9 mouse cellular contexts compared by ENCODE assay signal in genomic region chr16:20708939-20709734, GRCm38 (mm10). TPM values are rescaled to one million over a fixed set of nuclear protein-coding genes. Genes with fewer than 3 reads are reported as not detected.
DNase-seq lines count a peak whose midpoint lies in the region; ATAC-seq and TF ChIP-seq lines count a peak whose summit lies in the region.
"Had no signal": no experiment of that assay in that cellular context is flagged by ENCODE, and none has a peak within 500 bp of the region (broad histone marks: within the 10 kb centered on the region; RNA-seq: fewer than 3 reads in every experiment).

No protein-coding gene starts in this region.

- TF ChIP-seq CTCF in layer of hippocampus, adult 2 months (conservative IDR thresholded peaks at IDR 0.05), result peak; percentile 86
- TF ChIP-seq CTCF in brain, embryonic 14.5 days (IDR thresholded peaks at IDR 0.05; ENCODE audit: borderline replicate concordance, extremely low read depth, insufficient read depth, insufficient read length), result peak; percentile 90

- ATAC-seq in forebrain, embryonic 15.5 days (replicated peaks), result peak; percentile 80
- no peak for ATAC-seq in monocyte, adult 5-6 weeks (replicated peaks; ENCODE audit: insufficient number of reproducible peaks, low FRiP score, low TSS enrichment, poor library complexity, severe bottlenecking)

- TF ChIP-seq POLR2A in brain, embryonic 14.5 days (IDR thresholded peaks at IDR 0.05; ENCODE audit: borderline replicate concordance, extremely low read depth, insufficient read depth, insufficient read length, poor library complexity, severe bottlenecking), result no peak

- peaks cover 21% of the 10 kb centered on the region for H3K36me3 ChIP-seq in forebrain, embryonic 15.5 days
- H3K36me3 ChIP-seq: heart, embryonic 15.5 days had no signal

- no peaks in the 10 kb centered on the region for H3K27me3 ChIP-seq in forebrain, embryonic 15.5 days
- H3K27me3 ChIP-seq: heart, embryonic 15.5 days had no signal

- no peak overlapping the region for H3K9ac ChIP-seq in forebrain, embryonic 15.5 days (replicated peaks)
- H3K9ac ChIP-seq: heart, embryonic 15.5 days had no signal

- H3K27ac ChIP-seq in layer of hippocampus, adult 2 months, result 0 out of 2 replicates have a peak overlapping the region, but pooled peaks have one; percentile 20
- H3K27ac ChIP-seq in forebrain, embryonic 15.5 days (replicated peaks), result no peak overlapping the region
- H3K27ac ChIP-seq: heart, embryonic 15.5 days had no signal

- H3K4me3 ChIP-seq in layer of hippocampus, adult 2 months, result no peak overlapping the region
- no peak overlapping the region for H3K4me3 ChIP-seq in forebrain, embryonic 15.5 days
- H3K4me3 ChIP-seq: heart, embryonic 15.5 days had no signal

- DNase-seq in layer of hippocampus, adult 2 months (ENCODE audit: low spot score in 2 of 2), result no peak
- no peak for DNase-seq in layer of hippocampus, adult 11-12 months (ENCODE audit: low spot score)
- peak; percentile 68 for DNase-seq in brain, embryonic 14.5 days (ENCODE audit: low read depth)
- peak; percentile 47 for DNase-seq in lung, postnatal 36 days
- peak; percentile 40 to 44 for DNase-seq in thymus, adult 18-20 months
- DNase-seq in ovary, postnatal 10 days (ENCODE audit: low spot score), result no peak

- H3K4me2 ChIP-seq in forebrain, embryonic 15.5 days (replicated peaks), result no peak overlapping the region
- H3K4me2 ChIP-seq: heart, embryonic 15.5 days had no signal

- no peaks in the 10 kb centered on the region for H3K9me3 ChIP-seq in forebrain, embryonic 15.5 days
- H3K9me3 ChIP-seq: heart, embryonic 15.5 days had no signal

- whole genome bisulfite sequencing in forebrain, embryonic 15.5 days, result 73% methylated on average over 19 of the region's 19 CpGs

- peaks cover 3% of the 10 kb centered on the region; the same call in 1 of the 2 replicates for H3K4me1 ChIP-seq in forebrain, embryonic 15.5 days

RNA-seq across cellular contexts. Expression of gene Polr2h, which starts 8.3 kb away (rescaled TPM):
- 10 to 100 TPM; 26.1 TPM for total RNA-seq in layer of hippocampus, adult 2 months (2021)
- 51.9 and 66.5 TPM in 2 replicates for polyA plus RNA-seq in brain, embryonic 14.5 days (2012; rRNA removed)
- 86.4 and 96.1 TPM in 2 replicates for polyA plus RNA-seq in forebrain, embryonic 15.5 days (2015; fragmentation: Nextera tagmentation; extraction: Ambion mirVana)
- total RNA-seq in monocyte, adult 5-6 weeks (2017), result 20.0 to 31.9 TPM (median 24.4 TPM) in 3 replicates

RNA-seq across cellular contexts. Expression of gene Clcn2, which starts 8.4 kb away (rescaled TPM):
- 10 to 100 TPM; 74.2 to 79.5 TPM for total RNA-seq in layer of hippocampus, adult 2 months (2021)
- 80.4 and 100 TPM in 2 replicates for polyA plus RNA-seq in brain, embryonic 14.5 days (2012; rRNA removed)
- 19.2 and 19.8 TPM in 2 replicates for polyA plus RNA-seq in forebrain, embryonic 15.5 days (2015; fragmentation: Nextera tagmentation; extraction: Ambion mirVana)
- total RNA-seq in monocyte, adult 5-6 weeks (2017), result 0.68 TPM in 1 of 3 replicates, not detected in the others

RNA-seq across cellular contexts. Expression of gene Fam131a, which starts 16.1 kb away (rescaled TPM):
- 100 to 1,000 TPM; 450 to 457 TPM for total RNA-seq in layer of hippocampus, adult 2 months (2021)
- 53.5 and 74.8 TPM in 2 replicates for polyA plus RNA-seq in brain, embryonic 14.5 days (2012; rRNA removed)
- 51.8 and 54.4 TPM in 2 replicates for polyA plus RNA-seq in forebrain, embryonic 15.5 days (2015; fragmentation: Nextera tagmentation; extraction: Ambion mirVana)
- 1.8 to 5.8 TPM (median 3.5 TPM) in 3 replicates for total RNA-seq in monocyte, adult 5-6 weeks (2017)

RNA-seq across cellular contexts. Expression of gene Chrd, which starts 23.8 kb away (rescaled TPM):
- total RNA-seq in layer of hippocampus, adult 2 months (2021), result 10 to 100 TPM; 87.0 to 90.7 TPM
- polyA plus RNA-seq in brain, embryonic 14.5 days (2012; rRNA removed), result 24.6 and 30.0 TPM in 2 replicates
- 3.5 and 3.7 TPM in 2 replicates for polyA plus RNA-seq in forebrain, embryonic 15.5 days (2015; fragmentation: Nextera tagmentation; extraction: Ambion mirVana)
- not detected in 3 replicates for total RNA-seq in monocyte, adult 5-6 weeks (2017)

RNA-seq across cellular contexts. Expression of gene Thpo, which starts 25.2 kb away (rescaled TPM):
- 10 to 100 TPM; 12.5 to 16.2 TPM for total RNA-seq in layer of hippocampus, adult 2 months (2021)
- polyA plus RNA-seq in brain, embryonic 14.5 days (2012; rRNA removed), result 2.8 and 3.6 TPM in 2 replicates
- 0.80 and 0.91 TPM in 2 replicates for polyA plus RNA-seq in forebrain, embryonic 15.5 days (2015; fragmentation: Nextera tagmentation; extraction: Ambion mirVana)
- total RNA-seq in monocyte, adult 5-6 weeks (2017), result not detected in 3 replicates

Comparison
In these comparisons a context has a peak if more than half of its experiments do, and no peak if none do; other contexts are left out.
1. DNase-seq: peak in brain, embryonic 14.5 days (single experiment), lung, postnatal 36 days (single experiment) and thymus, adult 18-20 months (2 of 2); none in layer of hippocampus, adult 2 months (0 of 2), layer of hippocampus, adult 11-12 months (single experiment) and ovary, postnatal 10 days (single experiment).
2. RNA of gene Clcn2, which starts 8.4 kb away (total RNA-seq): 74.2 to 79.5 TPM in layer of hippocampus, adult 2 months; 0.68 TPM in monocyte, adult 5-6 weeks; every median in the first group is over 10 times any median in the second.
3. RNA of gene Fam131a, which starts 16.1 kb away (total RNA-seq): 450 to 457 TPM in layer of hippocampus, adult 2 months; 1.8 to 5.8 TPM in monocyte, adult 5-6 weeks; every median in the first group is over 10 times any median in the second.